Mouse (Mus musculus) ES-Bruce4 (cell line): ENCODE data around the gene Tmem174. TPM values are rescaled to one million over a fixed set of nuclear protein-coding genes. Genes with fewer than 3 reads are reported as not detected.

Source experiments
- H3K27ac ChIP-seq: 2 replicates; pipeline ENCODE4 v1.5.1; 2012; ENCODE audit warnings: low read length, inconsistent platforms; ENCODE audit not compliant: insufficient read depth
- H3K27me3 ChIP-seq: 2 replicates; pipeline ENCODE4 v1.6.1; 2012; ENCODE audit warnings: mild to moderate bottlenecking, low read length, inconsistent platforms; ENCODE audit not compliant: control insufficient read depth, poor library complexity, insufficient read depth, severe bottlenecking
- H3K36me3 ChIP-seq: 2 replicates; pipeline ENCODE4 v1.6.1; 2012; ENCODE audit warnings: inconsistent platforms, mild to moderate bottlenecking, low read length, moderate library complexity; ENCODE audit not compliant: control insufficient read depth, poor library complexity, insufficient read depth, severe bottlenecking
- H3K4me1 ChIP-seq: one replicate; pipeline ENCODE4 v1.8.1; 2011; ENCODE audit warnings: low read length; ENCODE audit not compliant: control insufficient read depth, insufficient read depth
- H3K4me3 ChIP-seq: 2 replicates; pipeline ENCODE4 v1.5.1; 2011; ENCODE audit warnings: low read depth, mild to moderate bottlenecking, low read length
- H3K9ac ChIP-seq: 2 replicates; pipeline ENCODE4 v1.6.1; 2012; ENCODE audit warnings: low read depth, mild to moderate bottlenecking, inconsistent platforms; ENCODE audit not compliant: poor library complexity, severe bottlenecking
- H3K9me3 ChIP-seq: replicated peaks from 2 replicates; pipeline ENCODE4 v1.6.1; 2012; ENCODE audit warnings: mild to moderate bottlenecking, low read length, inconsistent platforms; ENCODE audit not compliant: control insufficient read depth, poor library complexity, insufficient read depth, severe bottlenecking
- CTCF ChIP-seq: IDR thresholded peaks from one replicate; pipeline ENCODE4 v1.8.1; 2011; ENCODE audit warnings: low read depth, low read length
- EP300 ChIP-seq: IDR thresholded peaks from 2 replicates; pipeline ENCODE4 v1.6.1; 2011; ENCODE audit warnings: low read depth, low read length; ENCODE audit not compliant: insufficient read depth
- POLR2A ChIP-seq: IDR thresholded peaks from one replicate; pipeline ENCODE4 v1.8.1; 2011; ENCODE audit warnings: low read length; ENCODE audit not compliant: insufficient read depth
- polyA plus RNA-seq: library from polyadenylated mRNA; stranded (reverse); fragments of >200 nt; gene quantifications from 2 replicates; pipeline ENCODE4 v1.2.4, GENCODE M21; 2011; ENCODE audit warnings: low read depth; ENCODE audit not compliant: missing spikeins, insufficient read depth, insufficient read length

Gene Tmem174
- polyA plus RNA-seq: not detected in 2 replicates

DNA sequence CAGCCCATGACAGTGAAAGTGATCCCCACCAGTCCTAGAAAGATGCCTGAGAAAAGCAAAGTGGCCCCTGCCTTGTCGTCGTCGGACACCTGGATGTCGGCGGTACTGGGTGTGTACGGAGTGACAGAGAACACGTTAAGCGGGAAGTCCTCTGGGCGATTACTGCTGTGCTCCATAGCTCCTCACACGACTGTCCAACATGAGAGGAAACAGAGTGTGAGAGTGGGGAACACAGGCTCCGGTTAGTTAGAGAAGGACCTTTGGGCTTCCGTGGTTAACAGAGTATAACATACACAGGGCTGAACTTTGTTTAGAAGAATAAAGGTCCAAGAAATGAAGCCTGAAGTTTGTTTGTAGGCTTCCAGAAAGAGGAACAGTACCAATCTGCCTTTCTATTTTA lies at the start of gene Tmem174:
Gene Tmem174, minus strand, starts transcription at position 266 of the 400 bp plus-strand sequence.
- Histone ChIP-seq H3K27me3 (no peaks in the 10 kb centered on the region), H3K36me3 (no peaks in the 10 kb centered on the region), H3K9ac (no peak within 1 kb of the TSS), H3K4me1 (no peaks in the 10 kb centered on the region), H3K27ac (no peak within 1 kb of the TSS), H3K9me3 (no peaks in the 10 kb centered on the region; the same call in 1 of the 2 replicates), H3K4me3 (no peak within 1 kb of the TSS)
- TF ChIP-seq CTCF: no peak
- TF ChIP-seq EP300: no peak
- no peak for TF ChIP-seq POLR2A

DNA sequence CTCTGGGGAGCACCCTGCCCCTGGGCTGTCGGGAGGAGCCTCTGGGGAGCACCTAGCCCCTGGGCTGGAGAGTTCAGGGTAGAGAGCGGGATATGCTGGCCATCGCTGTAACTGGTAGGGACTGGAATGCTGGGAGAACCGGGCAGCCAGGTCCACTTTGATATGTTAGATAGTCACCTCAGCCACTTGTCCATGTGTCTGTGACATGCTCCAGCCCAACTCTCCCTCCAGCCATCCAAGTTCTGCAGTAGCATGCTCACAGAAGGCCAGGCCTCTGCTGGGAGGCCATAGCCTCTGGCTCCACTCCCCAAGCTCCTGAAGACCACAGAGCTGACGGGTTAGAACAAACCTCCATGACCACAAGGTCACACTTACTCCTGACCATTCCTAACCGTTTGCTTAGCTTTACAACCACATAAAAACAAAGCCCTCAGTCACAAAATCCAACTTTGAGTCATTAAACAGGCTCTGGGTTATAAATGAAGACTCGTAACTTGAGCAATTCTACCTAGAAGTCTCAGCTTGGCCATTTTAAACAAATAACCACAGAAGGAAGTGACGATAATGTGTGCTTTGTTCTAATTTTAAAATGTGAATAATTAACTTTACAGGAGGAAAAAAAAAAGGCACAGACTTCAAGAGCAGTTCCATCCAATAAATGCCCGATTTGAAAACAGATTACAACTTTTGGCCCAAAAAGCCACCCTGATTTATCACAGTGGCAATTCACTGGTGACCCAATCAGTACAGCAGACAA lies 47.1 kb upstream of the Tmem174 start:
- Histone ChIP-seq H3K4me1 (no peaks in the 10 kb centered on the region), H3K36me3 (no peaks in the 10 kb centered on the region), H3K9me3 (no peaks in the 10 kb centered on the region), H3K27me3 (no peaks in the 10 kb centered on the region), H3K9ac (no peak overlapping the region), H3K4me3 (no peak overlapping the region), H3K27ac (no peak overlapping the region)
- no peak for TF ChIP-seq EP300
- TF ChIP-seq POLR2A: no peak
- TF ChIP-seq CTCF: no peak

- no peak overlapping the region for H3K9ac ChIP-seq
- no peak overlapping the region for H3K4me3 ChIP-seq
- no peaks in the 10 kb centered on the region for H3K36me3 ChIP-seq
- no peaks in the 10 kb centered on the region for H3K4me1 ChIP-seq
- TF ChIP-seq CTCF (no peak), EP300 (no peak), POLR2A (no peak)
- H3K27ac ChIP-seq: no peak overlapping the region
- no peaks in the 10 kb centered on the region for H3K9me3 ChIP-seq
- H3K27me3 ChIP-seq: no peaks in the 10 kb centered on the region
These were observed 46.2 kb upstream of the Tmem174 start for GRCm38 (mm10) chr13:98683412-98683811.

DNA sequence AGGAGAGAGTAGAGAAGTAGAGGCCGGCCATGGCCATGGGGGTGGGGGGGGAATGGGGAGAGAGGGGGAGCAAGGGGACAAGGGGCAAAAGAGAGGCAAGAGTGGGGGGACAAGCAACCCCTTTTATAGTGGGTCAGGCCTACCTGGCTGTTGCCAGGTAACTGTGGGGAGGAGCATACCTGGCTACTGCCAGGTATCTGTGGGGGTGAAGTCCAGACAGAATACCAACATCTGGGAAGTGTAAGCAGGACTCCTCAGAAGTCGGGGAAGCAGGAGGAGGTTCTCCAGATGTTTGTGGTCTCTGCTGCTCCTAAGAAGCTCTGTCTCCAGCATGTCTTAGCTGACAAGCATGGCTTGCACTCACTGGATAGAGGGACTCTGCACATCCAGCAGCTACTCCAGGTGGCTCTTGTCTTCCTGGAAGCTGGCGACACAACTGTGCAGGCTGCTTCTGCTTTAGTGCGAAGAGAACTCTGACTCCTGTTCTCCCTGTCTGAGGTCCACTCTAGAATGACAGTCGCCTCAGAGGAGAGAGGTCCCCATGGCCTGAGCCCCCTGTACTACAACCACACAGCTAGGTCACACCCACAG lies 43.4 kb upstream of the Tmem174 start:
- H3K27ac ChIP-seq: no peak overlapping the region

DNA sequence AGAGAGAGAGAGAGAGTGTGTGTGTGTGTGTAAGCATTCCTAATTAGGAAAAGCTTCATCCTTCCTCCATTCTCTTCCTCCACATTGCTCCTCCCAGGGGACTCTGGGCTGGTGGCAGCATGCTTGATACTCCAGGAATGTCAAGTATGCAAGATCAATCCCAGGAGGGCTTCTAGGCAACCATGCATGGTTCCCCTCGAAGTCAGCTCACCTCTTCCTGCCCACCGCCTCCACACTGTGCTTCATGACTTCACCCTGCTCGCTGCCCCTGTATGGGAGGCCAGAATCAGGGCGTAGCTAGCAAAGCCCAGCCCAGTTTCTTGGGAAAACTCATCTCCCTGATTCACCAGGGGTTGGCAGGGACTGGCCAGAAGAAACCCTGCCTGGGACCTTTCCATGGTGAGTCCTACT lies 42.4 kb upstream of the Tmem174 start:
- TF ChIP-seq POLR2A: no peak
- TF ChIP-seq EP300: no peak
- TF ChIP-seq CTCF: no peak
- Histone ChIP-seq H3K27me3 (no peaks in the 10 kb centered on the region), H3K4me1 (no peaks in the 10 kb centered on the region), H3K4me3 (no peak overlapping the region), H3K9me3 (no peaks in the 10 kb centered on the region), H3K9ac (no peak overlapping the region), H3K36me3 (no peaks in the 10 kb centered on the region), H3K27ac (no peak overlapping the region)

More for the DNA sequence above, 43.4 kb upstream of the Tmem174 start:
- TF ChIP-seq CTCF (no peak), POLR2A (no peak), EP300 (no peak)
- H3K9me3 ChIP-seq: no peaks in the 10 kb centered on the region
- no peaks in the 10 kb centered on the region for H3K4me1 ChIP-seq
- H3K9ac ChIP-seq: no peak overlapping the region
- no peaks in the 10 kb centered on the region for H3K36me3 ChIP-seq
- no peaks in the 10 kb centered on the region for H3K27me3 ChIP-seq
- H3K4me3 ChIP-seq: no peak overlapping the region

GRCm38 (mm10) chr13:98679230-98679629 lies 42.0 kb upstream of the Tmem174 start:
- Histone ChIP-seq H3K27ac (no peak overlapping the region), H3K9ac (no peak overlapping the region), H3K36me3 (no peaks in the 10 kb centered on the region), H3K27me3 (no peaks in the 10 kb centered on the region), H3K4me3 (no peak overlapping the region), H3K9me3 (no peaks in the 10 kb centered on the region), H3K4me1 (no peaks in the 10 kb centered on the region)
- TF ChIP-seq POLR2A: no peak
- TF ChIP-seq CTCF: no peak
- no peak for TF ChIP-seq EP300
